Mouse (Mus musculus) right cerebral cortex, adult 2 months (tissue): Measurements from ENCODE around the gene Thra.
A peak's percentile ranks its signal among the peaks of the same experiment; 100 is the strongest.
"Not testable (repeated sequence)": the region's sequence is repeated elsewhere in the genome, so short reads cannot be mapped to it uniquely, and the experiment has no call there.

Source experiments
- DNase-seq, 2 experiments: peaks; one replicate each; pipeline ENCODE4 v3.0.0; 2021 to 2022; ENCODE audit warnings: low spot score in 2 of 2

Gene Thra

DNA sequence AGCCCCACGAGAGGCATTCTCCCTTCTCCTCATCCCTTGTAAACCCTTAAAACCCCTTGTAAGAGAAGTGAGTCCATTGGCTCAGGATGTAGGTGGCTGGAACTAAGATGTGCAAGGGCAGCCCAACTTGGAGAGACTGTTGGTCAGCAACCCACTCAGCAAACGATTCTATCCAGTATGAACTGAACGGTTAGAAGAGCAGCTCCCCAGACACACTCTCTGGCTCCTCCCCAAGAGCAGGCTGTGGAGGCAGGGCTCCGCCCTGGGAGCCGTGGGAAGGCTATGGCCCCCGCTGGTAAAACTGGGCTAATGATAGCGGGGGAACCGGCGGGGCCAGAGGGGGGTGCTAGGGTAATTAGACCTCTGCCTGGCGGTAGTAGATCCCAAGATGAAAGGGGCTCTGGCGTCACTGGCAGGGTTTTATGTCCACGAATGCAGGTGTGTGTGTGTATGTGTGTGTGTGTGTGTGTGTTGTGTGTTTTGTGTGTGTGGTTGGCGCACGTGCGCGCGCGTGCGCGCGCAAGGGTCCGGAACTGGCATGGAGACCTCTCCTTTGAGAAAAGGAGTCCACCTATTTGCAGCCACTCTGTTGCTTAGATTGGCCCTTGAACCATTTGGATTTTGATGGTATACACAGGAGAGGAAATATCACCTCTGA is at the start of gene Thra:
Gene Thra, plus strand, starts transcription at position 246 of the 658 bp plus-strand sequence.
- peak; percentile 69 to 76 for DNase-seq

DNA sequence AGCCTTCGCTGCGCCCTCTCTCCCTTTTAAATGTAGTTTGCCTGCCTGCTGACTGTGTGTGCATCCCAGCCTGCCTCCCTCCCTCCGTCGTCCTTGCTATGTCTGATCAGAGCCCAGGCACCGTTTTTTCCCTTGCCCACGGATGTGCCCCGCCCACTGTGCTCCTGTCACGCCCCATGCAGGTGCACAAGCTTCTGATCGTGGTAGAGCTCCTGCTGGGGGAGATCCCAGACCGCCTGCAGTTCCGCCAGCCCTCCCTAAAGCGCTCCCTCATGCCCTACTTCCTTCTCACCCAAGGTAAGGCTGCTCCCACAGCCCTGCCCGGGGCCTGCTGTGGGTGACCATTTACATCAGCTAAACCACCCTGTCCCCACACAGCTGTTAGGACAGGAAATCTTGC is 47.2 kb upstream of the Thra start:
- no peak for DNase-seq

DNA sequence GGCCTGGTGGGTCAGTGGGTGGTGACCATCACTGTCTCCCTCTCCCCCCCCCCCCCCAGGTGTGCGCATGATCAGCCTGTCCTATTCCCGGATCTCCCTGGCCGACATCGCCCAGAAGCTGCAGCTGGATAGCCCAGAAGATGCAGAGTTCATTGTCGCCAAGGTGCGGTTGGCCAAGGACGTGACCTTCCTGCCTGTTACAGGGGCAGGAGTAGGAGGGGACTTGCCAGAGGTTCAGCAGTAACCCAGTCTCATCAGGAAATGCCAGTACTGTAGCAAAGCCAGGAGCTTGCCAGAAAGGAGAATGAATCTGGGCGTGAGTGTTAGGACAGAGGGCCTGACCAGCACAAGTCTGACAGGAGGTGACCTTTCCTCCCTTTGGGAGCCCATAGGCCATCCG is 46.7 kb upstream of the Thra start:
- DNase-seq = no peak

DNA sequence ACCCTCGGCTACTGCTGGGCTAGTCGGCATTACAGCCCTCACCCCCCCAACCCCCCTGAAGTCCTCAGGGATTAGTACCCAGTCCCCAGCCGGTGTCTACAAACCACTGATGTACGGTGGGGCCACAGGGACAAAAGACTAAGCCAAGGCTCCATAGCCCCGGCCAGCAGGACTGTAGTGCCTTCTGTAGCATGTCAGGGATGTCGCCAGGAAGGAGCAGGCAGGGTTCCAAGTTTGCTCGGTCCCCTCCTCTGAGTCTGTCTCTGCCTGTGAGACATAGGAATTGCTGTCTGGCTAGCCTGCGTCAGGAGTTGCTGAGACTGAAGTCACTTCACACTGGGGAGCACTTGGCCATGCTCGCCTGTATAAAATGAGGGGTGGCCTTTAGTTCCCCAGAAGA is 46.1 kb upstream of the Thra start:
- no peak for DNase-seq

DNA sequence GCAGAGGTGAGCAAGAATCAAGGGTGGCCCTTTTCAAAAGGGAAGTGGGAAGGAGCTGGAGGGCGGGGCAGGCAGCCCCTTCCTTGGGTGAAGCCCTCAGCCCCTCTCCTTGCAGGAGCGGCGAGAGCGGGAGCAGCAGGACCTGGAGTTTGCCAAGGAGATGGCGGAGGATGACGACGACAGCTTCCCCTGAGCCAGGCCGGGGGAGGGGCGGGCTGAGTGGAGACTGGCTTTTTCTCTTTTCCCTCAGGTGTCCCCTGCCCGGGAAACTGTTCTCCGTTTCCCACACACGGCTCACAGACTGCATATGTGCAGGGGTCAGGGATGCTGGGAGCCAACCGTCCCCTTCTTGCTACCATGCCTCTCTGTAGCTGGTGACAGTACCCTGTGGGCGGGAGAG is 45.0 kb upstream of the Thra start:
- no peak for DNase-seq

DNA sequence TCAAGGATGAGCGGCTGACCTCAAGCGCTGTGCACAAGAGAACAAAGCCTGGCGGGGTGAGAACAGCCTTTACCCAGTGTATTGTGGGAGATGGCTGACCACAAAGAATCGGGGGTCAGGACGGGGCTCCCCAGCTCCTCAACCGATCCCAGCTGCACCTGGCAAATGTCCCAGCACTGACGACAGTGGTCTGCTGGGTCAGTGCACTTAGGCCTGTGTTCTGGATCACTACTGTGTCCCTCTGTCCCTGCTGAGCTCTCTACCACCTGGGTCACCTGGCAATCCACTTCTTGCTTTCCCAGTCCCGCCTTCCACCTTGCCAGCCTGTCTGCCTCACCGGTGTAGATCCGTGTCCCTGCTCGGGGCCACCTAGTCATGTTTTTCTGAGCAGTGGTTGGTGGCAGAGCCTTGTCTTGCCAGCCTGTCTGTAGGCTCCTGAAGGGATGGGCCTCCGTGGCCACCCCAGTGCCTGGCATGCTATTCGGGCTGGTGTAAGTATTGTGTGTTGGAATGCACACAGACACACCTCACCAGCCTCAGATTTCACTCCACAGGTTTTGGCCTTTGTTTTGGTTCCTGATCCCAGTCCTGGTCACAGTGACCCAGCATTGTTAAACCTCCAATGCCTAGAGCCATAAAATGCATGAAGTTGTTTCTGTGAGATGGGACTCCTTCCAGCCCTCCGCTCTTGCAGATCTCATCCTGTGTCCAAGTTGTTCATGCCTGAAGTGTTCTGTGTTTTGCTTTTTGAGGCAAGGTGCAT is 43.8 kb upstream of the Thra start:
- no peak for DNase-seq

DNA sequence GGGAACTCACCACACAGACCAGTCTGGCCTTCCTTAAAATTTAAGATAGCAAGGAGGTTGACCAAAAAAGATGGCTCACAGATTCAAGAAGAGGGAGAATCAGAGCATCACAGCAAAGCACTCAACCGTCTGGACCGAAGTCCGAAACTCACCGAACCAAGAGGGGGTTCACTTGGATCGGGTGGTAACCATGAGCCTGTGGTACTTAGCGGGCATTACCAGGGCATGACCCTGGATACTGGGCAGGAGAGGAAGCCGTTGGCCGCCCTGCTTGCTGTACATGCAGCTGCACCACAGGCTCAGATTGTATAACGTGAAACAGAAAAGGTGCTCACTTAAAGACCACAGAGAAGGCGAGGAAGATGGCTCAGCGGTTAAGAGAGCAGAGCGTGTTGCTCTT is 43.2 kb upstream of the Thra start:
- no peak for DNase-seq

DNA sequence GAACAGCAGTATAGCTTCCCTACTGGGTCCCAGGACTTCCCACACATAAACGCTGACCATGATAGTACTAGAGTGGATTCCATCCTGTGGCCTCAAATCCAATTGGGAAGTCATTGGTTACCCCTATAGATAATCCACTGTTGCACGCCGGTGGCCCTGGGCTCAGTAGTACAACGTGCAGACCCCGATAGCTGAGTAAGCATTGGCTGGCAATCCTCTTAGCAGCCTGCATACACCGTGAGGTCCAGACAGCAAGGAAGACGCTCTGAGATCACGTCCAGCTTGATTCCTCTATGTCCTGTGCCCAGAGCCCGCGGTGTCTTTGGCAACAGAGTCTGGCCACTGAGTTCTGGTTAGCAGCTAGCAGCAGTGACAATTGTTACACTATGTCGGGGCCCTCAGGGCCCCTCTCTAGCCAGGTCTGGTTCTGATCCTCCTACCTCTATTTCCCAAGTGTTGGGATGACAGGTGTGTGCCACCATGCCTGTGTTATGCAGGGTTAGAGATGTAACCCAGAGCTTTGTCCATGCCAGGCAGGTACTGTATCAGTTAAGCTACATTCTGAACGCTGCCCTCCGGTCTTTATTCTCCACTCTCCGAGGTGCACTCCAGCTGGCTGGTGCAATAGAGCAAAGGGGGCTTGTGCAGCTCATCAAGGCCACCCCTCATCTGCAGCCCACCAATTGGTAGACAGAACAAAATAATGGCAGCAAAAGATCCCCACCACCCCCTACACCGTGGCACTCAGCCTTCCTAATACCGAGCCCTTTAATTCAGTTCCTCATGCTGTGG is 41.4 kb upstream of the Thra start:
- no peak for DNase-seq

DNA sequence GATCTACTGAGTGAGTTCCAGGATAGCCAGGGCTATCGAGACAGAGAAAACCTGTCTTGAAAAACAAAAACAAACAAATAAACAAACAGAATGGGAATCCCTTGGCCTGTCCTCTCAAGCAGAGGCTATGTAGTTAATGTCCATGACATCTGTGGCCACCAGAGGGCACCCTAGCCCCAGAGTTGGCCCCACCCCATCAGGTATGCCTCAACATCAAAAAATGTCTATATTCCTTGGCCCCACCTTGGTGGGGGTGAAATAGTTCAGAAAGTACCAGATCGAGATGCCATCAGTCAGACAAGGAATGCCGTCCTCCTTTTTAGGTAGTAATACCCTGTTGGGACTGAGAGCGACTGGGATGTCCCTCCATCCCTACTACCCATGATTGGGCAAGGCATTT is 40.5 kb upstream of the Thra start:
- DNase-seq = peak; percentile 85 to 89

DNA sequence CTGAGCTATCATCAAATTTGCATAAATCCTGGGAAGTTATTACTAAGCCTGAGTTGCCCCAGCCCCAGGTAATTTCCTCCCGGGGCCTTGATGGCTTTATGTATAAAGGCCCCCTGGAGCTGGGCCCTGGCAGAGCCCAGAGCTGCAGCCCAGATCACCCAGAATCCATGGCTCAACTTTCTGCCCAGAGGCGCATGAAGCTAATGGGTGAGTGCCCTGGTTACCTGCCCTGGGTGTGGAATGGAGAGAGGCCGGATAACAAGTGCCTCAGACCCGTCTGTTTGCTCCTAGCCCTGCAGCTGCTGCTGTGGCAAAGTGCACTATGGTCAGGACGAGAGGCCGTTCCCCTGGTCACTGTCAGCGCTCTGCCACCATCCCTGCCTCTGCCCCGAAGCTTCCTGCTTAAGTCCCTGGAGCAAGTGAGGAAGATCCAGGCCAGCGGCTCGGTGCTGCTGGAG is 39.2 kb upstream of the Thra start, which contains the start of gene Csf3:
Gene Csf3, plus strand, starts transcription at position 51 of the 458 bp plus-strand sequence.
- no peak for DNase-seq

DNA sequence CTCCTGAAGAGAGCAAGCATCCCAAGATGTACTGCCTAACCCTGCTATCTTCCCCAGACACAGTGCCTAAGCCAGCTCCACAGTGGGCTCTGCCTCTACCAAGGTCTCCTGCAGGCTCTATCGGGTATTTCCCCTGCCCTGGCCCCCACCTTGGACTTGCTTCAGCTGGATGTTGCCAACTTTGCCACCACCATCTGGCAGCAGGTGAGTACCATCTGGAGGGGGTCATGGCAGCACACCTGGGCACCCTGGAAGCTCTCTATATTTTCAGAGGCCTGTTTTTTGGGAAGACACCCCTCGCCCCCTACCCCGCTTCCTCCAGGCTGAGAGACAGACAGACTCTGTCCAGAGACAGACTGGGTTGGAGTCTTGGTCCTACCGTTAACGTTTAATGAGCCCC is 38.1 kb upstream of the Thra start:
- DNase-seq = no peak

DNA sequence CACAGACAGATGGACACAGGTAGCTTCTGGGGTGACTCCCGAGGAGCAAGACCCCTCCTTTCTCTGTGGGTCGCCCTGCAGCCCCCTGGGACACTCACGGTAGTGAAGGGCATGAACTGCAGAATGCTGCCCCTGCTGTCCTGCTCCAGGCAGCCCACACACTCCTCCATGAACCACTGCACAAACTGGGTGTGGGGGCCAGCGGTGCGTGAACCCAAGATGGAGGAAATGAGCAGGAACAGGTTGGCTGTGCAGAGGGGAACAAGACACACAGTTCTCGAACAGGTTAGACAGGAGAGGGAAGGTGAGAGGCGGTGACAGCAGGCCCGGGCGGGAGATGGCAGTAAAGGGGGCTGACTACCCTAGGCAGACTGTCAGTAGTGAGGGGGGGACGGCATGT is 35.4 kb upstream of the Thra start:
- DNase-seq = no peak

DNA sequence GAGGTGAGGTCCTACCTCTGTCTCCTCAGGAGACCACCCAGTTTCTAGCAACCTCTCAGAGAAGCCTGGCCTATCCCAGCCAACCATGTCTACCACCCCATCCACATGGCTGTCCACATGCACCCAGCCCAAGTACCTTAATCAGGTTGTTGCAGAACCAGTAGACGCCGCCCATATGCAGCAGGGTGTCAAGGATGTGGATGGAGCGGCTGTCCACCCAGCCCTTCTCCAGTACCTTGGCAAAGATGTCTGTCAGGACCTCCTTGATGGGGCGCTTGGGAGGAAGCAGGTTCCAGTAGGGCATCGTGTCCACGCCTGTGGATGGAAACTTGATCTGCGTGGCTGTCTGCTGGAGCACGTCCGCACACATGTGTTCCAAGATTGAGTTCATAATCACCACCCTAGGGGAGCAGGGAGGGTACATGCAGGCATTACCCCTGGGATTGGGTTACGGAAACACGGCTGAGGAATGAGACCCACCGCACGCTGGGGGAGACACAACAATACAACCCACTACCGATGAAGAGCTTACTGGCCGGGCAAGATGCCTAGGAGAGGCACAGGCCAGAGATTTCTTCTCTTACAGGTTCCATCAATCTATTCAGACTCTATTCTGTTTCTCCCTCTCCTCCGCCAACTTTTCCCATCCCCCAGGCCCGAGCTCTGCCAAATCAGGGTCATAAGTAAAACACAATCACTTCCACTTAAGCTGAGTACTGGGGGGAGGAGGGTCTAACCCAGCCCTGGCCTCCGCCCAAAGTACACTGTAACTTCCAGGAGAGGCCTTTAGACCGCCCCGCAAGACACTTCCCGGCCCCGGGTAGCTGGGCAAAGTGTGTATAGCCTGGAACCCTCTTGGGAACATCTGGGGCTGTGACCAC is 32.8 kb upstream of the Thra start:
- no peak for DNase-seq

DNA sequence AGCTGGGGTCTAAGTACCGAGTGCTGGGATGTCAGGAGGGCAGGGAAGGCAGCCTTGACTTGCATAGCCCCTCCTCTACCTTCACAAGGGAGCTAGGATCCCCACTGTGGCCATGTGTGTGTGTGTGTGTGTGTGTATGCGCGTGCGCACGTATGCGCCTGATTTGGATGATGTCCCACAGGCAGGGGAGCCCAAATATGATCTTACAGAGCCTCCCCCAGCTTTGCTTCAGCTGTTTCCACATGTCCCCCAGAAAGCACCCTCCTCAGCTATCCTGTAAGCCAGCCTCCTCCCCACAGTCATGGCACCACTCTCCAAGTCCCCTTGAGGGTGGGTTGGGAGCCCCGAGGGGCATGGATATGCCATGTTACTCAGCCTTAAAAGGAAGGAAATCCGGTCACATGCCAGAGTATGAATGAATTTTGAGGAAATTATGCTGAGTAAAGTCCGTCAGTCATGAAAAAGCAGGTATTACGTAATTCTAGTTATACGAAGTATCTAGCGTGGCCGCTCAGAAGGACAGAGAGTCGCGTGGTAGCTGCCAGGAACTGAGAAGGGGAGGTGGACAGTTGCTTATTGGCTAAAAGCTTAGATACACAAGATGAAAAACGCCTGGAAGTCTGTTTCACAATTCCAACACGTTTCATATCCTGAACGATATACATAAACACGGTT is 32.0 kb upstream of the Thra start:
- DNase-seq = no peak

DNA sequence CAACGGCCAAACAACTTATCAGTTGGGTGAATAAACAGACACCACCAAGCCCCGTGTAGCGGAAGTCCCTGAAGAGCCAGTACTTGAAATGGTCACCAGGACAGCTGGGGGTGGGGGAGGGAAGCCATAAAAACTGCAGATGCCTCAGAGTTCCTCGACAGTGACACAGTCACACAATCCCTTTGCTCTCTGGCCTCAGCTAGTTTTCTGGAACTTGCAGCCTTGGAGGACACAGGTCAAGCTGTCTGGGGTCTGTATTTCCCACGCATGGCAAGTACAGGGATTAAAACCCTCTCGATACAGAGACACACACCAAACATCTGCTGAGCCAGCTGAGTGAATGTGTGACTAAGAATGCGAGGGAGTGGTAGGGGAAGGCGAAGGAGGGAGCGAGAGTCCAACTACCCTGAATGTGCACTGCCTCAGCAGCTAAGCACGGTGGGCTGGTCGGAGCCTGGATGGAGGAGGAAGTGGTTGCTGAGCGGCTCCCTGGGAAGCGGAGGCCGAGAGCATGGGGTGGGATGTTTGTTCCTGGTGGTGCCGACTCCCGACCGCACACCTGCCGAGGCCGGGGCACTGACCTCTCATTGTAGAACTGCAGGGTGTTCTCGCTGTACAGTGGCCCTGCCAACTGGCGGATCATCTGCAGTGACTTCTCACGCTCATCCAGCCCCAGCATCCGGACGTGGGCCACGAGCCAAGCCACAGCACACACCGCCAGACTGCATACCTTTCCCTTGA is 31.3 kb upstream of the Thra start:
- peak; percentile 41 to 50 for DNase-seq

DNA sequence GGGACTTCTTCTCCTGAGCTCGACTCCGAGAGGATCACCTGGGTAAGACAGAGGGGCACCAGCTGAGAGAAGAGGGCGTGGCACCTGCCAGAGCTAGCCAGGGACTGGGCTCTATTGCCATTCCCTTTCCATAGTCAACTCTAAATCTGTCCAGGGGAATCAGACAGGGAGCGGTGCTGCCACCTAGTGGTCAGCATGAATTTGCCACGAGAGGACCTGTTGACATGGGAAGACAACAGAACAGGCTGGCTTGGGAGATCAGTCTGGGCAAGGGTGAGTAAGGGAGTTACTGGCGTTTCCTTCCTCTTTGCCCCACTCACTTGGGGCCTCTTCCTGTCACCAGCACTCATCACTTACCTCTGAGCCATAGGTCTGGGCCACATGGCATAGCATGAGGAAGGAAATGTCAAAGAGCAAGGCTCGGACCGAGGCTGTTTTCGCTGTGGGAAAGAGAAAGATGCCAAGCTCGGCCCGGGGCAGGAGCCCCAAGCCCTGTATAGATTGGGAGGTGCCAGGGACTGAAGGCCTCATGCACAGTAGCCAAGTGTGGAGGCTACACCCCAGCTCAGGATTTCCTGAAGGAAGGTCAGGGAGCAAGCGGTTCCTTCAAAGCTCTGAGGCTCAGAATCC is 29.9 kb upstream of the Thra start:
- DNase-seq = peak; percentile 81 to 84

DNA sequence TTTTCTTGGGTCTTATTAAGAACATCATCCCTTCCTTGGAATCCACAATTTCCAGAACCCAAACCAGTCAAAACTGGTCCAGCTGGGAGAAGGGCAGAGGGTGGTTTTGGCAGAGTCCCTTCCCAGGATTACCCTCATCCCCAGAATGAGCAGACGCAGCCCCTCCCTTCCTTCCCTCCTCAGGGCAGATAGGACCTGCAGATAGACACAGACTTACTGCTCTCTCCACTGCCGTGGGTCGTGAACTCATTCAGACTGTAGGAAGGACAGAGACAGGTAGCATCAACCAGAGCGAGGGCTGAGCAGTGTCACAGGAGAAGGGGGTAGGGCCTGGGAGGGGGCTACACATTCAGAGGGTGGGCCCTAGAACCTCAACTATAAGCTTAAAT is 29.4 kb upstream of the Thra start:
- no peak for DNase-seq

DNA sequence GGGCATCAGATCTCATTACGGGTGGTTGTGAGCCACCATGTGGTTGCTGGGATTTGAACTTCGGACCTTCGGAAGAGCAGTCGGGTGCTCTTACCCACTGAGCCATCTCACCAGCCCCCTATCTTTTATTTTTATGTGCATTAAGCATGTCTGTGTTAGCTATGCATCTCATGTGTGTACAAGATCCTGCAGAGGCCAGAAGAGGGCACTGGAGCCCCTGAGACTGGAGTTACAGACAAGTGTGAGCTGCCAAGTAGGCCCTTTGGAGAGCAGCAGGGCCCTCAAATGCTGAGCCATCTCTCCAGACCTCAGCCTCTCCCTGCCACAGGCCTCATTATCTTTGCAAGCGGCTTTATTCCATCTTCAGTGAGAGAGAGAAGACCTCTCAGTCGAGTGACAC is 28.4 kb upstream of the Thra start:
- DNase-seq = not testable (repeated sequence)

DNA sequence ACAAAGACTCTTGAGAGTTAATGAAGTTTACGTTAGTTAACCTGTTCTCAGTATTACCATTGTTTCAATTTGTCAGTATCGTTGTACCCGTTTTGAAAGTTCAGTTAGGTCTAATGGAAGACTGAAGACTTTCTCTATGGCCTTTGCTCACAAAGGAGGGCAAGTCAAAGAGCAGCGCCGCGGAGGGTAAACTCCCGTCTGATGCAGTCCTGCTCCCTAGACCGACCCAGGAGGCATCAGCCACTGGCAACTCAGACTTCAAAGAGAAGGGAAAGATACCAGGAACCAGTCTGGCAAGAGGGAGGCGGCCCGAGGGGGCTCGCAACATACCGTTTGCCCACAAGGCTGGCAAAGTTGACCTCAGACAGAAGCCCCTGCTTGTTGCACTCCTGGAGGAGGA is 26.7 kb upstream of the Thra start:
- DNase-seq = no peak

DNA sequence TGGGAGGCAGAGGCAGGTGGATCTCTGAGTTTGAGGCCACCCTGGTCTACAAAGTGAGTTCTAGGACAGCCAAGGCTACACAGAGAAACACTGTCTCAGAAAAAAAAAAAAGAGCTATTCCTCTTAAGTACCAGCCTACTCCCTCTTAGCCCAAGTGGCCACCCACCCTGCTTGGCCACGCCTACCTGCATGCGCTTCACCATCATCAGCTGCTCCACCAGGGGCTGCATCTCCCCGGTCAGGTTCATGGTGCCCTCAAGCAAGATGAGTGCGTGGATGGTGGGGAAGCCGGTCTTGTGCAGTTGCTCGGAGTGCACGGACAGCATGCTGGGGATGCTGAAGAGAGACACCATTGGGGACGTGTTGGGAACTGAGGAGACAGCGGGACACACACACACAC is 24.5 kb upstream of the Thra start:
- no peak for DNase-seq
